Mouse (Mus musculus): ENCODE measurements at regions not wholly inside any gene's neighbourhood (a gene's known extent, or its start where the extent isn't known, plus 50 kb on each side); places are given as distances from the start of the nearest gene placed in this dataset.
"Not testable (repeated sequence)": the region's sequence is repeated elsewhere in the genome, so short reads cannot be mapped to it uniquely, and the experiment has no call there.

DNA sequence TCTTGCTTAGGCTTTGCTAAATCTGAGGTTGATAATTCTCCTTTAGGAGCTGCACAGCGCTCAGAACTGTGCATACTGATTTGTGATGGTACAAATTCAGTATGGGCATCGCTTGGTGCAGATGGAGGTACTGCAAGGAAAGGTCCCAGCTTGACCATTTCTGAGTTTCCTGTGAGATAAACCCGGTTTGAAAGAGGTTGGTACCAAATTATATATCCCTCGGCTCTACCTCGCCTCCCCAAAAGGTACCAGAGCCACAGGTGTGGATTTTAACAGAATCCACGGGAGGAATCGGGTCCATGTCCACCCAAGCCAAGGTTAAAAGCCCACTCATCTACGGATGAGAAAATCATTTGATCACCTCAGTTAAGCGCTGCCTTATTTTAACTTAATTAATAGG lies 172.5 kb upstream of the Zfp808 start:
- H3K79me2 ChIP-seq (replicated peaks; ENCODE audit: control insufficient read depth, insufficient read depth, low read length); intact Hi-C loops (cut with DNase I): not testable (repeated sequence)
- WGBS: 75% methylated on average over 9 of the region's 9 CpGs

GRCm38 (mm10) chr13:61978856-61979255 lies 150.8 kb upstream of the Zfp808 start:
- whole genome bisulfite sequencing: 71% methylated on average over 3 of the region's 3 CpGs
- intact Hi-C loops (cut with DNase I); H3K79me2 ChIP-seq (replicated peaks; ENCODE audit: control insufficient read depth, insufficient read depth, low read length): not testable (repeated sequence)

More for the DNA sequence above, 172.5 kb upstream of the Zfp808 start:
- DNase-seq; H3K27ac ChIP-seq; H3K27me3 ChIP-seq (ENCODE audit: control insufficient read depth, insufficient read depth, low read length); H3K36me3 ChIP-seq (ENCODE audit: control insufficient read depth, insufficient read depth, low read length); H3K4me1 ChIP-seq (ENCODE audit: control insufficient read depth, insufficient read depth, low read length); H3K9ac ChIP-seq (ENCODE audit: low read depth, low read length); H3K4me3 ChIP-seq: not testable (repeated sequence)

GRCm38 (mm10) chr13:61996519-61996918 lies 133.2 kb upstream of the Zfp808 start:
- H3K79me2 ChIP-seq (replicated peaks; ENCODE audit: control insufficient read depth, insufficient read depth, low read length); H3K27me3 ChIP-seq (ENCODE audit: control insufficient read depth, insufficient read depth, low read length); H3K9ac ChIP-seq (ENCODE audit: low read depth, low read length); H3K27ac ChIP-seq; DNase-seq; H3K36me3 ChIP-seq (ENCODE audit: control insufficient read depth, insufficient read depth, low read length); H3K4me3 ChIP-seq; H3K4me1 ChIP-seq (ENCODE audit: control insufficient read depth, insufficient read depth, low read length); intact Hi-C loops (cut with DNase I): not testable (repeated sequence)
- 63% methylated on average over 3 of the region's 3 CpGs for WGBS
- TF ChIP-seq CTCF (IDR thresholded peaks at IDR 0.05): peak; percentile 36

More at GRCm38 (mm10) chr13:61978856-61979255, 150.8 kb upstream of the Zfp808 start:
- H3K9ac ChIP-seq (ENCODE audit: low read depth, low read length); H3K36me3 ChIP-seq (ENCODE audit: control insufficient read depth, insufficient read depth, low read length); H3K4me3 ChIP-seq; H3K4me1 ChIP-seq (ENCODE audit: control insufficient read depth, insufficient read depth, low read length); DNase-seq; H3K27me3 ChIP-seq (ENCODE audit: control insufficient read depth, insufficient read depth, low read length); H3K27ac ChIP-seq: not testable (repeated sequence)

DNA sequence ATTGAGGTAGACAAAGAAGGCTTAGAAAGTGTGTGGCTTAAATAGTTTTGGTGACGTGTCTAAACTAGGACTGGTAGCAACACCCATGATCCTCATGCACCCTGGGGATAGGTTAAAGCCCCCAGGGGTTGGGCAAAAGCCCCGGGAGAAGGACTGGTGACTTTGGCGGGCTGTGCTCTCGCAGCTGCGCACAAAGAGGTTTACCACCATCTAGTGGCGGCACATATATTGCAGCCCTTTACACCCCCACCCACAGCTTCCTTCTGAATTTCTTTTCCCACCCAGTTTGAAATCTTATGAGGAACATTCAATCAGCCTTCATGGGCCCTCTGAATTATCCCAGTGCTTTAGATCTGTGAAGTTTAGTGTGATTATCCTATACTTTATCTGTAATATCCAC lies 130.9 kb upstream of the Zfp808 start:
- peak; percentile 8 to 41 for DNase-seq
- H3K9ac ChIP-seq (ENCODE audit: low read depth, low read length); H3K4me3 ChIP-seq; intact Hi-C loops (cut with DNase I); H3K36me3 ChIP-seq (ENCODE audit: control insufficient read depth, insufficient read depth, low read length); H3K79me2 ChIP-seq (replicated peaks; ENCODE audit: control insufficient read depth, insufficient read depth, low read length); H3K27ac ChIP-seq; H3K4me1 ChIP-seq (ENCODE audit: control insufficient read depth, insufficient read depth, low read length); H3K27me3 ChIP-seq (ENCODE audit: control insufficient read depth, insufficient read depth, low read length): not testable (repeated sequence)
- WGBS: 5% methylated on average over 6 of the region's 6 CpGs
- peak; percentile 64 for TF ChIP-seq CTCF (IDR thresholded peaks at IDR 0.05)

GRCm38 (mm10) chr13:62007321-62007720 lies 122.4 kb upstream of the Zfp808 start:
- H3K27me3 ChIP-seq (ENCODE audit: control insufficient read depth, insufficient read depth, low read length); intact Hi-C loops (cut with DNase I): not testable (repeated sequence)

GRCm38 (mm10) chr13:62015424-62016167 lies 114.1 kb upstream of the Zfp808 start:
- H3K36me3 ChIP-seq (ENCODE audit: control insufficient read depth, insufficient read depth, low read length); H3K27me3 ChIP-seq (ENCODE audit: control insufficient read depth, insufficient read depth, low read length); H3K27ac ChIP-seq; H3K79me2 ChIP-seq (replicated peaks; ENCODE audit: control insufficient read depth, insufficient read depth, low read length); intact Hi-C loops (cut with DNase I); H3K4me1 ChIP-seq (ENCODE audit: control insufficient read depth, insufficient read depth, low read length): not testable (repeated sequence)
- Histone ChIP-seq H3K4me3 (peak overlapping the region; percentile 55), H3K9ac (ENCODE audit: low read depth, low read length) (peak overlapping the region; percentile 63)
- 1% methylated on average over 22 of the region's 22 CpGs for WGBS
- peak; percentile 42 to 50 for DNase-seq
- peak; percentile 32; the same call in 1 of the 2 replicates for TF ChIP-seq POLR2A (IDR thresholded peaks at IDR 0.05; ENCODE audit: insufficient read depth, low read depth, low read length)

More at GRCm38 (mm10) chr13:62007321-62007720, 122.4 kb upstream of the Zfp808 start:
- not testable (repeated sequence) for H3K27ac ChIP-seq; H3K9ac ChIP-seq (ENCODE audit: low read depth, low read length); H3K4me1 ChIP-seq (ENCODE audit: control insufficient read depth, insufficient read depth, low read length); DNase-seq; H3K4me3 ChIP-seq; H3K36me3 ChIP-seq (ENCODE audit: control insufficient read depth, insufficient read depth, low read length); H3K79me2 ChIP-seq (replicated peaks; ENCODE audit: control insufficient read depth, insufficient read depth, low read length)
- WGBS: 63% methylated on average over 1 of the region's 1 CpGs
- peak; percentile 40 for TF ChIP-seq CTCF (IDR thresholded peaks at IDR 0.05)

DNA sequence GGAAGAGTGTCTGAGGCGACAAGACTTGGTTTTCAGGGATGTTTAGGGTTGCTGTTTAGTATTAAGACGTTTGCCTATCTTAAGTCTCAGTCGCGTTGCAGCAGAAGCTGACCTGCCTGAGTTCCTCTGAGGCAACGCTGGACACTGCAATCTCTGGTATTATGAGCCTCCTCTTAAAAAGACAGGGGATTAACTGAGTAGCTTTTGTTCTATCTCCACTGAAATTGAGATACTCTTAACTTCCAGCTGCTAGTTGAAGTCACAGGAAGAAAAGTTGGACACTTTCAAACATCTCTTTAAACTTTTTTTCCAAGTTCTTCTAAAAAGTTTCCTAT lies 113.6 kb upstream of the Zfp808 start:
- H3K9ac ChIP-seq (ENCODE audit: low read depth, low read length): peak overlapping the region; percentile 63
- H3K27me3 ChIP-seq (ENCODE audit: control insufficient read depth, insufficient read depth, low read length); intact Hi-C loops (cut with DNase I); H3K27ac ChIP-seq; H3K4me1 ChIP-seq (ENCODE audit: control insufficient read depth, insufficient read depth, low read length); H3K79me2 ChIP-seq (replicated peaks; ENCODE audit: control insufficient read depth, insufficient read depth, low read length); H3K36me3 ChIP-seq (ENCODE audit: control insufficient read depth, insufficient read depth, low read length); DNase-seq: not testable (repeated sequence)
- 2% methylated on average over 5 of the region's 5 CpGs for WGBS
- peak overlapping the region; percentile 55 for H3K4me3 ChIP-seq

DNA sequence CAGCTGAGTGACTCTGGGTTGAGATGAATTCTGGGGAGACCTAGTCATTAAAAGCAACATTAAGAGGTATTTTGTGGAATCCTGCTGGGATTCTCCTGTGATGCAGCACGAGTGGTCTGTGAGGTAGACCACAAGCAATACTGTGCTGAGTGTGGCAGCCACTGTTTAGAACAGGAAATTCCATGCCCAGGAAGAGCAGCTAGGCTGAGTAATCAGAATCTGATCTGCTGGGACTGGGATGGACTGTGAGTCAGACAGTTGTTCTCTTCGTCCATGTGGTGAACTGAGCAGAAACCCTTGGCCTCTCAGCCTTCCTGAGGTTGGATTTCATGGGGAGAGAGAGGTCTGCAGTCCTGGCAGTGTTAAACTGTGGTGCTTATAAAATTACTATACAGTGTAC lies 92.0 kb upstream of the Zfp808 start:
- H3K27me3 ChIP-seq (ENCODE audit: control insufficient read depth, insufficient read depth, low read length); DNase-seq; H3K4me3 ChIP-seq; H3K27ac ChIP-seq; H3K4me1 ChIP-seq (ENCODE audit: control insufficient read depth, insufficient read depth, low read length); H3K79me2 ChIP-seq (replicated peaks; ENCODE audit: control insufficient read depth, insufficient read depth, low read length); H3K36me3 ChIP-seq (ENCODE audit: control insufficient read depth, insufficient read depth, low read length); intact Hi-C loops (cut with DNase I); H3K9ac ChIP-seq (ENCODE audit: low read depth, low read length): not testable (repeated sequence)
- WGBS: 70% methylated on average over 2 of the region's 2 CpGs

DNA sequence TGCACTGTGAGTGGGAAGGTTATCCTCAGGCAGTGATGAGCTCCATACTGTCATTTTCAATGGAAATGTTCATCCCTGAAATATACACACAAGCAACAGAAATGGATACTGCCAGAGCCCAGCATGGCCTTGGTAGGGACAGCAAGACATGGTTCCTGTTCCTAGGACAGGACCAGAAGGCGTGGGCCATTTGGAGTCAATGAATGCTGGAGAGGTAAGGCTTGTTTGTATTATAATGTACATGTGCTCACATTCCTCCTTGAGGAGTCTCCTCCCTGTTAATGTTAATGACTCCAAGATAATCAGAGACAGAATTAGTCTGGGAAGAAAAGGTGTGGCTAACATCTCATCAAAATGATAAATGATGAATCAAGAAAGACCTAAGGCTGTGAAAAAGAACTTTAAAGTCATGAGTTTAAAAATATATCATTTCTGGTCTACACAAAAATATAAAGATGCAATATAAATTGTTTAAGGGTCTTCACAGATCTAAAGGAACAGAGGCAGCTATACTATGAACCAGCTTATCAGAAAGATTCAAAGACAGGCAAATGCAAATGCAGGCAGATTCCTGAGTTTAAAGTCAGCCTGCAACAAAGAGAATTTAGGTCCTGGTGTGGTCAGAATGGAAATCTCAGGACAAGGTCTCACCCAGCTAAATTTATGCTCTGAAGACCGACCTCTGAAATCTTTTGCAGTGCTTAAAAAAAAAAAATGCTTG lies 51.6 kb upstream of the Zfp808 start:
- H3K79me2 ChIP-seq (replicated peaks; ENCODE audit: control insufficient read depth, insufficient read depth, low read length); intact Hi-C loops (cut with DNase I); H3K4me1 ChIP-seq (ENCODE audit: control insufficient read depth, insufficient read depth, low read length); H3K27ac ChIP-seq; H3K4me3 ChIP-seq; H3K9ac ChIP-seq (ENCODE audit: low read depth, low read length); H3K27me3 ChIP-seq (ENCODE audit: control insufficient read depth, insufficient read depth, low read length); DNase-seq; H3K36me3 ChIP-seq (ENCODE audit: control insufficient read depth, insufficient read depth, low read length): not testable (repeated sequence)
- 53% methylated on average over 2 of the region's 2 CpGs for WGBS

All from heart, adult 2 months (tissue).